Mouse (Mus musculus): ENCODE data around the gene Clec16a.

- TF ChIP-seq POLR2A (IDR thresholded peaks at IDR 0.05; ENCODE audit: control insufficient read depth, extremely low read depth, insufficient read depth, low read length, poor library complexity), result no peak
- no peak for TF ChIP-seq CTCF (IDR thresholded peaks at IDR 0.05; ENCODE audit: borderline replicate concordance, control insufficient read depth, extremely low read depth, insufficient read depth, low read length, poor library complexity)
Observed at GRCm38 (mm10) chr16:10776322-10776721, 231.2 kb downstream of the Clec16a start.
